Mouse (Mus musculus) heart, embryonic 10.5 days (tissue): ENCODE measurements around the gene Samd4b. TPM values are rescaled to one million over a fixed set of nuclear protein-coding genes. Genes with fewer than 3 reads are reported as not detected.
A peak's percentile ranks its signal among the peaks of the same experiment; 100 is the strongest.

Experiments used
- DNase-seq: peaks from one replicate; pipeline ENCODE4 v3.0.0-alpha.2; 2017; ENCODE audit warnings: low spot score
- H3K27ac ChIP-seq: fragments of 300-500 bp; sonication (generic); 2 replicates; pipeline ENCODE4 v1.5.1; 2016; ENCODE audit warnings: mild to moderate bottlenecking
- H3K27me3 ChIP-seq: fragments of 300-500 bp; sonication (generic); 2 replicates; pipeline ENCODE4 v1.6.1; 2016; ENCODE audit warnings: mild to moderate bottlenecking; ENCODE audit not compliant: poor library complexity, insufficient read depth, severe bottlenecking
- H3K36me3 ChIP-seq: fragments of 300-500 bp; sonication (generic); 2 replicates; pipeline ENCODE4 v1.6.1; 2016; ENCODE audit warnings: mild to moderate bottlenecking, moderate library complexity
- H3K4me1 ChIP-seq: fragments of 300-500 bp; sonication (generic); 2 replicates; pipeline ENCODE4 v1.6.1; 2016; ENCODE audit warnings: mild to moderate bottlenecking
- H3K4me3 ChIP-seq: fragments of 300-500 bp; sonication (generic); 2 replicates; pipeline ENCODE4 v1.5.1; 2016; ENCODE audit warnings: mild to moderate bottlenecking, moderate library complexity
- H3K9me3 ChIP-seq: fragments of 300-500 bp; sonication (generic); 2 replicates; pipeline ENCODE4 v1.6.1; 2016; ENCODE audit warnings: mild to moderate bottlenecking, moderate library complexity
- WGBS: fragments of 180-500 bp; shearing (Covaris S2); methylation state at CpG from one replicate; pipeline ENCODE4 v1.1.7; 2016; 5-methylcytosine and 5-hydroxymethylcytosine counted together
- polyA plus RNA-seq: library from polyadenylated mRNA; unstranded; fragments of >200 nt; fragmentation: Nextera tagmentation; extraction: Ambion mirVana; gene quantifications from 2 replicates; pipeline ENCODE4 v1.2.1, GENCODE M21; 2016

Samd4b gene
- polyA plus RNA-seq, 1 experiment from 2014 or later: 29.7 TPM

- no peak overlapping the region for H3K27ac ChIP-seq
- H3K27me3 ChIP-seq: no peaks in the 10 kb centered on the region
- H3K4me3 ChIP-seq: no peak overlapping the region
- H3K9me3 ChIP-seq: no peaks in the 10 kb centered on the region
- WGBS: 28% methylated on average over 7 of the region's 7 CpGs
- no peak for DNase-seq
- no peaks in the 10 kb centered on the region for H3K36me3 ChIP-seq
- H3K4me1 ChIP-seq: peaks cover 7% of the 10 kb centered on the region
These were observed 3.7 kb upstream of the Samd4b start for GRCm38 (mm10) chr7:28601668-28602067.

- H3K4me1 ChIP-seq: peaks cover 13% of the 10 kb centered on the region
- 14% methylated on average over 11 of the region's 11 CpGs for WGBS
- no peak overlapping the region for H3K27ac ChIP-seq
- H3K27me3 ChIP-seq: no peaks in the 10 kb centered on the region
- peak; percentile 89 for DNase-seq
- no peaks in the 10 kb centered on the region for H3K9me3 ChIP-seq
- no peaks in the 10 kb centered on the region for H3K36me3 ChIP-seq
- no peak overlapping the region for H3K4me3 ChIP-seq
These were observed 3.1 kb upstream of the Samd4b start for GRCm38 (mm10) chr7:28601029-28601428.

DNA sequence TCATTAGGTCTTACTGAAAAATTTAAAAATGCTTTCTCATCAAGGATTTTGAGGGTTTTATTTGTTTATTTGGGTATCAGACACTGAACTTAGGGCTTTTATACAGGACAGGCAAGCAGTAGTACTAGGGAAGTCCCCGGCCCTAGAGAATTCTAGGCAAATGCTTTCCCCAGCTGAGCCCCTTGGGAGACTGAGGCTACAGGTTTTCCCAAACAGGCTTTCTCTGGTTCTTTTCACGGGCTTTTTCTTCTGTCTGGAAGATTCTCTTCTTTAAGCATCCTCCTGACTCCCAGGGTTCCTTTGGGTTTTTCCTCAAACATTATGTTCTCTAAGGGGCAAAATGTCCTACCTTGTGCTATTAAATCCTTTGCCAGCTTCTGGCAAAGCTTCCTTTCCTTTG lies 1.0 kb upstream of the Samd4b start:
- Histone ChIP-seq H3K4me3 (no peak overlapping the region), H3K4me1 (peaks cover 34% of the 10 kb centered on the region), H3K9me3 (no peaks in the 10 kb centered on the region), H3K27me3 (no peaks in the 10 kb centered on the region), H3K36me3 (no peaks in the 10 kb centered on the region; the same call in 1 of the 2 replicates), H3K27ac (peak overlapping the region; percentile 96; the same call in 1 of the 2 replicates)
- 70% methylated on average over 2 of the region's 2 CpGs for WGBS
- DNase-seq: no peak

GRCm38 (mm10) chr7:28597277-28597570 lies 720 bp downstream of the Samd4b start:
- DNase-seq: no peak
- H3K36me3 ChIP-seq: no peaks in the 10 kb centered on the region; the same call in 1 of the 2 replicates
- no peaks in the 10 kb centered on the region for H3K9me3 ChIP-seq
- no peaks in the 10 kb centered on the region for H3K27me3 ChIP-seq
- H3K4me3 ChIP-seq: peak overlapping the region; percentile 86
- 9% methylated on average over 9 of the region's 9 CpGs for WGBS
- H3K27ac ChIP-seq: peak overlapping the region; percentile 96
- H3K4me1 ChIP-seq: peaks cover 51% of the 10 kb centered on the region

DNA sequence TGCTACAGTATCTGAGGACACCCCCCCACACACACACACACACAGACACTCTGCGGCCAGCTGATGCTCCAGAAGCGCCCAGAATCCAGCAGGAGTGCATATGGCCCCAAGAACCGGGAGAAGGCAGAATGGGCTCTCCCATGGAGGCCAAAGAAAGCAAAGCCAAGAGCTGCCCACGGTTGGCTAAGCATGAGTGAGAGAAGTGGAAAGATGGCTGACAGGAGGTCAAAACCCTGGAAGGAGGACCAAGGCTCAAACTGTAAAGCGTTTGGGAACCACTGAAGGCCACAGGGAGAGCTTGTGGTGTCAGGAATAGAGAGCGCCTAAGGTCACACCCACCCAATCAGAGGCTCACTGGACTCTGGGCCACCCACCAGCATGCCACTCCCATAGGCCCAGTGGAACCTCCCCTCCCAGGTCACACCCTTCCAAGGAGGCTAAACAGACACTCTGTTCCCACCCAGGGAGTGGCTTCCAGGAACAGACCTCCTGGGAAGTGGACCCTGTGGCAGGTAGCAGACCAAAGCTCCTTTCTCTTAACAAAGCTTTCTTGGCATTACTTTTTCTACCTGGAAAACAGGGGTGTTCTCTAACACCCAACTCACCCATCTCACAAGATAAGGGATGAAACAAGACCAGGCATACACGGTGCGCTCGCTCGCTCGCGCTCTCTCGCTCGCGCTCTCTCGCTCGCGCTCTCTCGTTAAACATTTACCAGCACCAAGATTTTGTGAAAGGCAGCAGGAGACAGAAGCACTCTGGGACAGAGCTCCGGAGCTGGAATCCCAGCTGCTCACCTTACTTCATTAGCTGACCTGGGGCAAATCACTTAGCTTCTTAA lies 1.3 kb downstream of the Samd4b start:
- Histone ChIP-seq H3K36me3 (no peaks in the 10 kb centered on the region; the same call in 1 of the 2 replicates), H3K27ac (peak overlapping the region; percentile 96), H3K4me3 (peak overlapping the region; percentile 86), H3K4me1 (peaks cover 57% of the 10 kb centered on the region), H3K9me3 (no peaks in the 10 kb centered on the region), H3K27me3 (no peaks in the 10 kb centered on the region)
- DNase-seq: peak; percentile 92
- WGBS: 35% methylated on average over 20 of the region's 20 CpGs

GRCm38 (mm10) chr7:28595751-28596435 lies 2.1 kb downstream of the Samd4b start:
- no peaks in the 10 kb centered on the region for H3K27me3 ChIP-seq
- H3K4me3 ChIP-seq: peak overlapping the region; percentile 86
- peaks cover 64% of the 10 kb centered on the region for H3K4me1 ChIP-seq
- H3K36me3 ChIP-seq: no peaks in the 10 kb centered on the region; the same call in 1 of the 2 replicates
- no peak for DNase-seq
- peak overlapping the region; percentile 96 for H3K27ac ChIP-seq
- H3K9me3 ChIP-seq: no peaks in the 10 kb centered on the region
- 77% methylated on average over 8 of the region's 8 CpGs for WGBS

GRCm38 (mm10) chr7:28593206-28594111 lies 4.5 kb downstream of the Samd4b start:
- Histone ChIP-seq H3K4me1 (peaks cover 87% of the 10 kb centered on the region), H3K27me3 (no peaks in the 10 kb centered on the region), H3K27ac (peak overlapping the region; percentile 57; the same call in 1 of the 2 replicates), H3K9me3 (no peaks in the 10 kb centered on the region), H3K4me3 (no peak overlapping the region), H3K36me3 (no peaks in the 10 kb centered on the region; the same call in 1 of the 2 replicates)
- DNase-seq: no peak
- WGBS: 47% methylated on average over 14 of the region's 14 CpGs

DNA sequence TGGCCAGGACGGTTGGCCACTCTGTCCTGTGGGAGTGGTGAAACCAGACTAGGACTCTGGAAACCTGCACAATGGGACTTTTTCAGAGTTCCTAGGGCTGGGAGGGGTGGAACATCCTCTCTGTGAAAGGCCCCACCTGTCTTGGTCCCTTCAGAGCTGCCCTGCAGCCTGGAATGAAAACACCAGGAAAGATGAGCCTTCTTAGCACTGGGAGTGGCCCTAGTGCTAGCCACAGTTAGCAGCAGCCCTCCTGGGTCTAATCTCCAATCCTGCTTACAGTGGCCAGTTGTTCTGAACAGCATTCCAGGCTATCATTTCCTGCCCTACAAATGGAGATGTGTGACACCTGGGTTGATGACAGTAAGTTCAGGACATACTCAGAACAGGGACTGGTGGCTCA lies 6.1 kb downstream of the Samd4b start:
- no peaks in the 10 kb centered on the region for H3K9me3 ChIP-seq
- no peaks in the 10 kb centered on the region; the same call in 1 of the 2 replicates for H3K36me3 ChIP-seq
- H3K27me3 ChIP-seq: no peaks in the 10 kb centered on the region
- WGBS: 65% methylated on average over 1 of the region's 1 CpGs
- H3K4me1 ChIP-seq: peaks cover 98% of the 10 kb centered on the region
- DNase-seq: no peak
- no peak overlapping the region for H3K4me3 ChIP-seq
- 0 out of 2 replicates have a peak overlapping the region, but pooled peaks have one; percentile 37 for H3K27ac ChIP-seq

GRCm38 (mm10) chr7:28587644-28588043 lies 10.3 kb downstream of the Samd4b start:
- no peaks in the 10 kb centered on the region for H3K9me3 ChIP-seq
- DNase-seq: peak; percentile 89
- no peaks in the 10 kb centered on the region for H3K36me3 ChIP-seq
- peaks cover 98% of the 10 kb centered on the region for H3K4me1 ChIP-seq
- H3K4me3 ChIP-seq: peak overlapping the region; percentile 20
- no peaks in the 10 kb centered on the region for H3K27me3 ChIP-seq
- H3K27ac ChIP-seq: peak overlapping the region; percentile 82

DNA sequence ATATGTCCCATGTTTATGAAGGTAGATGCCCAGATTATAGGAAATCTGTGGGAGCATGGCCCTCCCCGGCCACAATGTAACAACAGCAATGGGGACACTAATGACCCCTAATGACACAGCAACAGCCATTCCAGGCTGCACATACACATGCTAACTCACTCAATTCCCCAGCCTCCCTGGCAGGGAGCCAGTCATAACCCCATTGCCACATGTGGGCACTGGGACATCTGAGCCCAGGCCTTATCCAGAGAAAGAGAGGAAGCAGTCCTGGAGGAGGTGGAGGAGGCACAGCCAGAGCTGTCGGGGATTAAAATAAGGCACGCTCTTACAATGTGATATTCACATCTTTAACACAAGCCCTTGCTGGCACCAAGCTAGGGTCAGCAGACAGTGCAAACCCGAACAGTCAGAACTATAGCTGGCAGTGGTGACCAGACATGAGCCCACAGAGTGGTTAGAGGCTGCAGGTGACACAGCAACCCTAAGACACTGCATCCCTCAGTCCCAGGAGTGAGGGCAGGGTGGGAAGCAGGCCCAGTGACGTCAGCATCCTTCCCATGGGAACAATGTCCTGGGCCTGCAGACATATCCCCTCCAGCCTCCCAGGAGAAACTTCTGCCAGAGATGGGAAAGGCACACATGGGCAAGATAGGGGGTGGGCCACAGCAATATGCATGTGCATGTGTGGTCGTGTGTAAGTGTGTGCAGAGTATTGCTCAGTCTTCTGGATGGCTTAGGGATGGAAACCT lies 11.1 kb downstream of the Samd4b start:
- Histone ChIP-seq H3K4me3 (peak overlapping the region; percentile 20; the same call in 1 of the 2 replicates), H3K4me1 (peaks cover 91% of the 10 kb centered on the region), H3K36me3 (no peaks in the 10 kb centered on the region), H3K9me3 (no peaks in the 10 kb centered on the region), H3K27ac (peak overlapping the region; percentile 82), H3K27me3 (no peaks in the 10 kb centered on the region)
- DNase-seq: no peak
- WGBS: 60% methylated on average over 6 of the region's 6 CpGs

DNA sequence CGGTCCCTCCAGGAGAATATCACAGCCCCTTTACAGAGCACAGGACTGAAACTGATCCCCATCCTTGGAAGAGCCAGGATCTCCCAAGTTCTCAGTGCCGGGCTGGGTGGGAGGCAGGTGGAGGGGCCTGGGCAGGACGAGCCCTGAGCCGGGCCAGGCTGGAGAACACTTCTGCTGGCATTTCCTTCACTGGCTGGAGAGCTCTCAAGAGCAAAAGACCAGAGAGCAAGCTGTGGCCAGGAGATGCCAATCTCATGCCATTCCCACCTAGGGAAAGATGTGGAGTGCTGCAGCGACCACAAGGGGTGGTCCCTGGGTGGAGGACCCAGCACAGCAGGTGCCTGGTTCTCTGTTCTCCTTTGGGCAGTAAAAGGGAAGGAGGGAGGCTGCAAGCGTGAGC lies 12.9 kb downstream of the Samd4b start:
- 0 out of 2 replicates have a peak overlapping the region, but pooled peaks have one; percentile 8 for H3K4me3 ChIP-seq
- peaks cover 83% of the 10 kb centered on the region for H3K4me1 ChIP-seq
- no peaks in the 10 kb centered on the region for H3K27me3 ChIP-seq
- peak overlapping the region; percentile 69 for H3K27ac ChIP-seq
- H3K9me3 ChIP-seq: no peaks in the 10 kb centered on the region
- H3K36me3 ChIP-seq: peaks cover 8% of the 10 kb centered on the region
- DNase-seq: no peak
- WGBS: 79% methylated on average over 6 of the region's 6 CpGs

DNA sequence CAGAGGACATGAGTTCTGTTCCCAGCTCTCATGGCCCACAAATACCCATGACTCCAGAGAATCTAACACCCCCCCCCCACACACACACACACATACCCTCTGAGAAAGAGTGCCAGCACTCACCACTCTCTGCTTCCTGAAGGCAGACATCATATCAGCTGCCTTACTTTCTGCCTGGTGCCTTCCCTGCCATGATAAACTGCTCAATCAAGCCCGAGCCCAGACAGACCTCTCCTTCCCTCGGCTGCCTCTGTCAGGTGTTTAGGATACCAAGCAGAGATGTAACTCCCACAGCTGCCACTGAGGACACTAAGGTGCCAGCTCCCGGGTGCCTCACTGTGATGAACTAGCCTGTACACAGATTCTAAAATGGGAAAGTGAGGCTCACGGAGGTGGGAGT lies 13.5 kb downstream of the Samd4b start:
- no peak overlapping the region for H3K4me3 ChIP-seq
- H3K27ac ChIP-seq: peak overlapping the region; percentile 69
- 30% methylated on average over 4 of the region's 4 CpGs for WGBS
- H3K36me3 ChIP-seq: peaks cover 8% of the 10 kb centered on the region
- H3K4me1 ChIP-seq: peaks cover 83% of the 10 kb centered on the region
- H3K27me3 ChIP-seq: no peaks in the 10 kb centered on the region
- no peaks in the 10 kb centered on the region for H3K9me3 ChIP-seq
- DNase-seq: no peak
